Mouse (Mus musculus): ENCODE data around the gene Pcsk4. TPM values are rescaled to one million over a fixed set of nuclear protein-coding genes. Genes with fewer than 3 reads are reported as not detected.

Pcsk4 gene
- polyA plus RNA-seq, 1 experiment from 2014 or later = 5.6 TPM

GRCm38 (mm10) chr10:80295618-80296425 is 33.5 kb downstream of the Pcsk4 start, which contains the start of gene Apc2:
Apc2 (plus strand) TSS chr10:80295977.
- Histone ChIP-seq H3K9me3 (ENCODE audit: low read length) (no peaks in the 10 kb centered on the region), H3K4me2 (ENCODE audit: low read depth, low read length) (peak within 1 kb of the TSS; percentile 69), H3K27ac (ENCODE audit: low read depth) (no peak within 1 kb of the TSS), H3K9ac (replicated peaks) (peak within 1 kb of the TSS; percentile 53), H3K4me3 (ENCODE audit: low read depth, low read length) (peak within 1 kb of the TSS; percentile 34), H3K36me3 (replicated peaks; ENCODE audit: insufficient read depth, low read length) (peaks cover 11% of the 10 kb centered on the region), H3K4me1 (ENCODE audit: insufficient read depth) (peaks cover 16% of the 10 kb centered on the region), H3K27me3 (ENCODE audit: insufficient read depth, low read length) (peaks cover 46% of the 10 kb centered on the region)
- TF ChIP-seq CTCF (IDR thresholded peaks at IDR 0.05; ENCODE audit: low read depth) (peak; percentile 83), EP300 (IDR thresholded peaks at IDR 0.05; ENCODE audit: low read depth) (no peak)
- WGBS (ENCODE audit: insufficient replicate concordance) = 5% methylated on average over 26 of the region's 26 CpGs
- DNase-seq (peak; percentile 79), ATAC-seq (peak; percentile 38)

GRCm38 (mm10) chr10:80294788-80295303 is 34.5 kb downstream of the Pcsk4 start:
- Histone ChIP-seq H3K27me3 (ENCODE audit: insufficient read depth, low read length) (peaks cover 36% of the 10 kb centered on the region), H3K4me3 (ENCODE audit: low read depth, low read length) (no peak overlapping the region), H3K36me3 (replicated peaks; ENCODE audit: insufficient read depth, low read length) (peaks cover 11% of the 10 kb centered on the region), H3K4me2 (ENCODE audit: low read depth, low read length) (no peak overlapping the region), H3K27ac (ENCODE audit: low read depth) (no peak overlapping the region), H3K9ac (replicated peaks) (no peak overlapping the region), H3K4me1 (ENCODE audit: insufficient read depth) (peaks cover 16% of the 10 kb centered on the region), H3K9me3 (ENCODE audit: low read length) (no peaks in the 10 kb centered on the region)
- no peak for TF ChIP-seq EP300 (IDR thresholded peaks at IDR 0.05; ENCODE audit: low read depth)
- TF ChIP-seq CTCF (IDR thresholded peaks at IDR 0.05; ENCODE audit: low read depth) = no peak
- 49% methylated on average over 7 of the region's 7 CpGs for WGBS (ENCODE audit: insufficient replicate concordance)
- ATAC-seq (no peak), DNase-seq (no peak)

- peaks cover 31% of the 10 kb centered on the region for H3K27me3 ChIP-seq (ENCODE audit: insufficient read depth, low read length)
- H3K4me3 ChIP-seq (ENCODE audit: low read depth, low read length) = no peak overlapping the region
- no peak overlapping the region for H3K4me2 ChIP-seq (ENCODE audit: low read depth, low read length)
- WGBS (ENCODE audit: insufficient replicate concordance) = 84% methylated on average over 4 of the region's 4 CpGs
- no peak for TF ChIP-seq EP300 (IDR thresholded peaks at IDR 0.05; ENCODE audit: low read depth)
- TF ChIP-seq CTCF (IDR thresholded peaks at IDR 0.05; ENCODE audit: low read depth) = no peak
- ATAC-seq (no peak), DNase-seq (no peak)
- peaks cover 16% of the 10 kb centered on the region for H3K4me1 ChIP-seq (ENCODE audit: insufficient read depth)
- no peak overlapping the region for H3K27ac ChIP-seq (ENCODE audit: low read depth)
- H3K36me3 ChIP-seq (replicated peaks; ENCODE audit: insufficient read depth, low read length) = peaks cover 11% of the 10 kb centered on the region
- H3K9ac ChIP-seq (replicated peaks) = no peak overlapping the region
- H3K9me3 ChIP-seq (ENCODE audit: low read length) = no peaks in the 10 kb centered on the region
Measured at GRCm38 (mm10) chr10:80294311-80294710, 35.0 kb downstream of the Pcsk4 start.

GRCm38 (mm10) chr10:80293325-80293724 is 36.0 kb downstream of the Pcsk4 start:
- Histone ChIP-seq H3K27ac (ENCODE audit: low read depth) (peak overlapping the region; percentile 77), H3K36me3 (replicated peaks; ENCODE audit: insufficient read depth, low read length) (peaks cover 13% of the 10 kb centered on the region), H3K27me3 (ENCODE audit: insufficient read depth, low read length) (peaks cover 21% of the 10 kb centered on the region), H3K4me2 (ENCODE audit: low read depth, low read length) (peak overlapping the region; percentile 92), H3K9me3 (ENCODE audit: low read length) (no peaks in the 10 kb centered on the region), H3K4me1 (ENCODE audit: insufficient read depth) (peaks cover 16% of the 10 kb centered on the region), H3K4me3 (ENCODE audit: low read depth, low read length) (peak overlapping the region; percentile 81), H3K9ac (replicated peaks) (peak overlapping the region; percentile 95)
- no peak for ATAC-seq
- TF ChIP-seq CTCF (IDR thresholded peaks at IDR 0.05; ENCODE audit: low read depth) (0 out of 2 replicates have a peak, but pooled peaks have one; percentile 11), EP300 (IDR thresholded peaks at IDR 0.05; ENCODE audit: low read depth) (no peak)
- DNase-seq = no peak
- WGBS (ENCODE audit: insufficient replicate concordance) = 14% methylated on average over 14 of the region's 14 CpGs

GRCm38 (mm10) chr10:80292251-80293146 is 36.8 kb downstream of the Pcsk4 start, which contains the start of gene Rps15:
Rps15 (plus strand) TSS chr10:80292453.
- DNase-seq = peak; percentile 97
- peak; percentile 89 for TF ChIP-seq CTCF (IDR thresholded peaks at IDR 0.05; ENCODE audit: low read depth)
- TF ChIP-seq EP300 (IDR thresholded peaks at IDR 0.05; ENCODE audit: low read depth) = peak; percentile 52; the same call in 1 of the 2 replicates
- peak; percentile 91 for ATAC-seq
- Histone ChIP-seq H3K9me3 (ENCODE audit: low read length) (no peaks in the 10 kb centered on the region), H3K9ac (replicated peaks) (peak within 1 kb of the TSS; percentile 95), H3K27ac (ENCODE audit: low read depth) (peak within 1 kb of the TSS; percentile 77), H3K36me3 (replicated peaks; ENCODE audit: insufficient read depth, low read length) (peaks cover 19% of the 10 kb centered on the region), H3K4me2 (ENCODE audit: low read depth, low read length) (peak within 1 kb of the TSS; percentile 92), H3K27me3 (ENCODE audit: insufficient read depth, low read length) (peaks cover 13% of the 10 kb centered on the region), H3K4me3 (ENCODE audit: low read depth, low read length) (peak within 1 kb of the TSS; percentile 81), H3K4me1 (ENCODE audit: insufficient read depth) (peaks cover 16% of the 10 kb centered on the region)
- WGBS (ENCODE audit: insufficient replicate concordance) = under 1% methylated on average over 72 of the region's 72 CpGs
